Mouse (Mus musculus): ENCODE measurements around the gene Clybl.

Gene Clybl

DNA sequence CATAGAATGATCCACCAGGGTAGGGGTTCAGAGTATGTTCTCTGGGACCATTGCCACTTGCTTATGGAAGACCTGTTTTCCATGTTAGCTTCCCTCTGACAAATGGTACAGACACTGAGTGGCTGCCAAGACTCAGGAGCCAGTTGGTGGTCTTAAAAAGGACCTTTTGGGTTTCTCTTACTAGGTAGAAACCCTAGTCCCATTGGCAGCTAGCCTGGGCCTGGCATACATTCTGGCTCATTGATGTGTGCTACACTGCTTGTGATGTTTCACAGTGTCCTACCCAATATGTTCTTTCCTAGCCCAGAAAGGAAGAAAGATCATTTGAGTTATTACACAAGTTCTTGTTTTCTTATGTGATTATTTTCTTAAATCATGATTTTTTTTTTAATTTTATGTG, 69.8 kb downstream of the Clybl start:
- DNase-seq (ENCODE audit: low spot score) = no peak

DNA sequence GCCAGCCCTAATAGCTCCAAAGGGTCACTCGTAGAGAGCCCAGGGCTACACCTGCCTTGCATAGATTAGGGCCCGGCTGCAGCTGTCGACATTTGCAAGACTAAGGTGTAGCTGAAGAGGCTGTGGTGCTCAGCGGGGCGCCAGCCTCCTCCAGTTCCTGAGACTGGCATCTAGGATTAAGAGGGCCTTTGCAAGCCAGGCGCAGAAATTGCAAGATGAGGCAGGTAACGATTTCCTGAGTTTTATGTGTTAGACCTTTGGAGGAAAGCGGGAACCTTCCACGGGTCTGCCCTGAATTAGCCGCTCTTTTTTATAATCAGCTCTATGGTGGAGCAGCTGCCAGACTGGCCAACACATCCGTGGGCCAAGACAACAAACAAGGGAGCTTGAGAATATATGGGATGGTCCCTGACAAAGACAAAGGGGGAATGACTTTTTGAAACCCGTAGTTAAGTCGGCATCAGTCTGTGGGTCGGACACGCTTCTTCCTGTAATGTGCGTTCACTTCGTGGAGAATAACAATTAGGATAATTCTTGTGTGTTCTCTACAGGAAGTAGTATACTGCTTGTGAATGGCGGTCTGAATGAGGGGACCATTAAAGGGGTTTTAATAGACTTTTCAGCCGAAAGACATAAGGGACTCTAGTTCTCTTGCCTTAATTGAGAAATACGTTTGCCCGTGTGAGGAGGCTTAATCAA, 74.2 kb downstream of the Clybl start:
- no peak for DNase-seq (ENCODE audit: low spot score)

DNA sequence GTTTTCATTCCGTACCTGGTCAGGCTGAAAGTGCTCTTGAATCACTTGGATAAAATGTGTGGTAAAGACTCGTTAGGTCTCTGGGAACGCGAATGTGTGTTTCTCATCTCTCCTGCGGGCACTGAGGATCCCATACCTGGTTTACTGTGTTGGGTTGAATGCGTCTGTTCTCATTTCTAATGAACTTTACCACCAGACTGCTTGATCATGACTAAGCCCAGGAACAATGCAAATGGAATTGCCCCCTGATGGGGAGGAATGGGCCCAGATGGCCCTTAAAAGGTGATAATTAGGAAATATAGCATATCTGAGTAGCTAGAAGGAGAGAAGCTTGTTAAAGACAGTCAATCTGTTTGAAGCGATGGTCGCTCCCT, 74.7 kb downstream of the Clybl start:
- no peak for DNase-seq (ENCODE audit: low spot score)

DNA sequence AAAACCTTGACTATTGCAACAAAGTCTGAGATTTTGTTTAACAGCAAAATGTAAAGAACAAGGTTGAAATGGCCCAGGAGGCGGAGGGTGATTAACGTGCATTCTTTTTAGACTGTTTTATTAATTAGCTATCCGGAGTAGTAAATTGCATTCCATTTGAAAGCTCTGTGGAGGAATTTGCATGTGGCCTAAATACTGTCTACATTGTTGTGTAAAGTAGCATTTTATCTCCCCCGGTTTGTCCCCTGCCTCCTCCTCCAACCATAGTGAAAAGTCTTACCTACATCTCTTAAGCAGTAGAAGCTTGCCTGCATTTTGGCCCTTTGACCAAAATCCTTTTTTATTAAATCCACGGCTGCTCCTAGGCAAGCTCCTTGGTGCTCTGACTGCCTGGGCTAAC, 76.8 kb downstream of the Clybl start:
- DNase-seq (ENCODE audit: low spot score) = no peak

DNA sequence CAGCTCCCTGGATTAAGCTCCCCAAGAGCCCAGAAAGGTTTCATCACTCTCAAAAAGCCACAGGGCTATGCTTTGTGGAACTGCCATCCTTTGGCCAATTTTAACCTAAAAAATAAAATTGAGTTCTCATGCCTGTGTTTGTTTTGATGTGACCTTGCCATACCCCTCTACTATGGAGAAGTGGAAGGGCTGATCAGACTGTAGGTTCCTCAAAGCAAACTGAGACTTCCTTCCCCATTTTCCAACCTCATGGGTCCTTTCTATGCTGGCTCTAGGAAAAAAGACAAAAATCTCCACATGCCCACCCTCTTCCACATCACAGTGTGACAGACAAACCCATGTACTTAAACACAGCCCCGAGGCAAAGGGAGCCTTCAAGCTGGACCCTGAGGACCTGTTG, 79.7 kb downstream of the Clybl start:
- no peak for DNase-seq (ENCODE audit: low spot score)

DNA sequence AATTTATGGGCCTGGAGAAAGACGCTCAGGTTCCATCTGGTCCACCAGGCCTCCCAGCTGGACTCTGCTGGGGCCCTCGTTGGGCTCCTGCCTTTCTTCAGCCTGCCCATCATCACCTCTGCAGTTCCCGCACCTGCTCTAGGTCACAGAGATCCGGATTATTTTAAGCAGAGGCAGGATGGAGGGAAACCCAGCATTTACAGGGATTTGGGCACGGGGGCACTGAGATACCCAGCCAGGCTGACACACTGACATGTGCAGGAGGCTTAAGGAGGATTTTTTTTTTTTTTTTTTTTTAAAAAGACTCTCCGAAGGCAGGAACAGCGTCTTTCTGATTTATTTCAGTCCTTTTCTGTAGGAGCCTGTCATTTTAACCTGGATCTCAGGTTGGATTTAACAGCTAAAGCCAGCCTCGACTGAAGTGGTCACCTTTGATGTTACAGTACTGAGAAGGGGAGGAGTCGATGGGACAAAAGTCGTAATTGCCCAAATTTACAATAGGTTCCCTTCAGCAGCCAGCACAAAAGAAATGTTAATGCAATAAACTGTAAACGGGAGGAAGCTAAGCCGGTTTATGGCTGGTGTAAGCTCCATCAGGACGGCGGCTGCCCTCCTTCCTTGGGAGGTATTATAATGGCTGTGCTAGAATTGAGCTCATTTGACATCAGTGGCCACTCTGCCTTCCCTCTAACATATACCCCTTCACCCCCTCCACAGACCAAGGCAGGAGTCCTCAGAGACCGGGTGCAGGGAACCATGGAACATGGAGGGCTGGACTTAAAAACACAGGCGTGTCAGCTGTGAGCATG, 81.6 kb downstream of the Clybl start:
- DNase-seq (ENCODE audit: low spot score) = no peak

DNA sequence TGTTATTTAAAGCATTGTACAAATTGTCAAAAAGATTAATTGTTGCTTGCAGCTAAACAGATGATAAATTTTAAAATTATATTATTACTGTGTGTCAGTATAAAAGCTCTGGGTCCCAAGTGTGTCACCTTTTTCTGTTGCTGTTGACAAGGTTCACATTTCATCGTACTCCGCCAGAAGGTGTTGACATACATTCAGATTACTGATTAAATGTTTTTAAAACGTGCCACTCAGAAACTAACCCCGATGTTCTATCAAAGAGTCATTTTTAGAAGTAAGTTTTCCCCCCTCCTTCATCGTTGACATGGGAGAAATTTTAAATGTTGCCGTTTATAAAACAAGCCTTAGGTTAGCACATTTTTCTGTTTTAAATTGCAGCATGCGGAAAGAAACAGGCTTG, 83.7 kb downstream of the Clybl start:
- no peak for DNase-seq (ENCODE audit: low spot score)

DNA sequence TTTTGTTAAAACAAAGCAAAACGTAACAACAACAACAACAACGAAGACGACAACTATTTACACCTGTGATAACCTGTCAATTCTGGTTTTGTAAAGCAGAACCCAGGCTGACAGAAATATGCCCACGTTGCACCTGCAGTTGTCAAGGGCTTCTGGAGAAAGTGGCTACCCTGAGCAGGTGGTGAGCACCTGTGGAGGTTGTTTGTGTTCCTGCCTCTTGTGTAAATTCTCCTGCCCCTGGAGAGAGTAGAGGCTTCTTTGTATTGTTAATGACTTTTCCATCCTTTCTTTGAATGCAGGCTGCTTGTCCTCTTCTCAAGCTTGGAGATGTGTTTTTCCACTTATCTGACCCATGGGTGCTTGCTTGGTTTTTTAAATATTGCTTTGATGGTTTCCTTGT, 86.1 kb downstream of the Clybl start:
- no peak for DNase-seq (ENCODE audit: low spot score)

DNA sequence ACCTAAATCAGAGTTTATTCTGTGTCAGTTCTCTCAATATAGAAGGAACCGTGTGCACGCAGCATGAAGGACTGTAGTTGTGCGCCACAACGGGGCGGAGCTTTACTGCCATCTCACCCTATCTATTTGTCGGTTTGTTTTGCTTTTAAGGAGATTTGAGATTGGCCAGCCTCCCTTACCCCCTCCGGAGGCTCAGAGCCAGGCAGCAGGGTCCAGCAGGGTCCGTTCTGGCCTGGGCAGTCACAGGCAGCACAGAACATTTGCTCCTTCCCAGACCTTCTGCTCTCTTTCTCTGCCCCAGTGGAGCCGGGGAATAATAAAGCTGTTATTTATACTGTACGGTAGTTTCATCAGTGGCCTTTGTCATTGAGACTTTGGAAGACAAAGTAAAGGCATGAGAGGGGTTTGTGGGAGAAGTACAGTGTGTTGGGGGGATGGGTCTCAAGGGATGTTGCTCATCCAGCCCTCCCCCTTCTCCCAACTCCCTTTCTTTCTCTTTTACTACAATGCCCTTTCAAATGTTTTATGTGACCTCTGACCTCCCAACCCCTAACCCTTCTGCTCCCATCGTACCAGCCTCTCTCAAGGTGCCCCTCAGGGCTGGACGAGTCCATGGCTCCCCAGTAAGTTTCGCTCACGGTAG, 89.7 kb downstream of the Clybl start:
- no peak for DNase-seq (ENCODE audit: low spot score)

DNA sequence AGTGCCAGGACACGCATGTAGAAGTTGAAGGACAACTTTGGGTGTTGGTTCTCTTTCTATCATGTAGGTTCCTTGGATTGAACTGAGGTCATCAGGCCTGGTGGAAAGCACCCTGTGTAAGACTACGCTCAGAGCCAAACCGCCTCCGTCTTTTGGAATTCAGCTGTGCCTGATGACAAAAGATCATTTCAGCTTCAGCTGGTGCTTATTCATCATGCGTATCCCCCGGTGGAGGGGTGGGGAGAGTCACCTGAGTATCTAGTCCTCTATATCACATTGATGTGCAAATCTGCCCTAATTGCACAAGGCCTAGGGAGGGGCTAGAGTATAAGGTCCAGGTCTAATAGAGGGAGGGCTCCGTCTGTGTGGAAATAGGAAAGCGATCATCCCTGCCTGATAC, 95.6 kb downstream of the Clybl start:
- DNase-seq (ENCODE audit: low spot score) = no peak

DNA sequence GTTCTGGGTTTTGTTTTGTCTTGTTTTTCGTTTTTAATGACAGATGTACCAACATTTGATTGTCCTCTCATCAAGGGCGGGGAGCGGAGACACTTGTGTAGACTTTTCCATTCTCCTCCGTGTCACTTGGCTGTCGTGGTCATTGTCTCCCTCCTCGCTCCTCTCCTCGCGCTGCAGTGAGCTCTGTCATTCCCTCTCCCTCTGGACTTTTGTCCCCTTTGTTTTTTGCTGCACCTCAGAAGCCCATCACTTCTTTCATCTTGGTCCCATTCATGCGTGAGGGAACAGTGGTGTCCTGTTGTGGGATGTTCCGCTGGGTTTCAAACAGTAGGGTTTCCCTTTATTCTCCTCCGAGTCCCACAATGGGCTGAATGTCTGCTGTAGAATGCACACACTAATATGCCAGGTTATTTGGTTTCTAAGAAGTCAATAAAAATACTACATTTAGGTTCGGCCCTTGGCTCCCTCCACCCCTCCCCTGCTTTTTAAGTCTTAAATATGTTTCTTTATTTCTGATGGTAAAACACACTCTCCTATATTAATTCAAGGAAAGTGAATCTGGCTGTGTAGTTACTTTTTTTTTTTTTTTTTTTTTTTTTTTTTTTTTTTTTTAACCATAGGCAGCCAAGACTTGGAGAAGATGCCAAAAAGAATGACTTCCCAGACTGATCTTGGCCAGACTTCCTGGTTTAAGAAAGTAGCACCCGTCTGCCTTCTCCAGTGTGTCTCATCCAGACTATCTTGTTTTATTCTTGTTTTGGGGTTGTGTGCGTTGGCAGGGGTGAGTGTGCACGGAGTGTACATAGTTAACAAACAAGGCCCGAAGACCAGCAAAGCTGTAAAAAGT, 98.2 kb downstream of the Clybl start:
- DNase-seq (ENCODE audit: low spot score) = no peak

DNA sequence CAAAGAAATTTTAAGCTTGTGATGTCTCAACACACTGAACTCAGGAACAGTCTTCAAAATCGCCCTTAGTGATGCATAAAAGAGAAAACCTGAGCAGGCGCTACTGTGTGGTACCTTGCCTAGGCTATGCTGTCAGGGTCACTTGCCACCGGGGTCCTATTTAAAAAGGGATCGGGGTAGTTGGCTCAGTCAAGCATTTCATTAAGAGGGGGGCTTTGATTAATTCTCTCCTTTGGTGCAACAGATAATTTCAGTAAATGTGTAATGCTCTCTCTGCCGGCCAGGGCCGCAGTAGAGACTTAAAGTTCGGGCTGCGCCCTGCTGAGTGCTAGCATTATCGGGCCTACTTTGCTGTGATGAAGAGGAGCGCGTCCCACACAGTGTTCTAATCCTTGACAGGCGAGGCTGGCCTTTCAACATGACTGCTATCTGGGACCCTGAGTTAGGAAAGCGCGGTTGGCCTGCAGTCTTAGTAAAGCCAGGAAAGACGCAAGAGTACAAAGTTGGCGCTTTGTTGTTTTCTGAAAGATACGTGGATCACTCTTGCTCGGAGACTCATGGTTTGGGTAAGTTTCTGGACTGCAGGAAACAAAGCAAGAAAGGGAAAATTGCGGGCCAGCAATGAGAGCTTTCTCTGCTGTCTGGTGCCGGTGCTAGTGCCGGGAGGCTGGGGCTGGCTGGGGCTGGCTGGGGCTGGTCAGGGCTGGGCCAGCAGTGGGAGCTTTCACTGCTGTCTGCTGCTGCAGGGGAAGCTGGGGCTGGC, 99.0 kb downstream of the Clybl start:
- DNase-seq (ENCODE audit: low spot score) = no peak

DNA sequence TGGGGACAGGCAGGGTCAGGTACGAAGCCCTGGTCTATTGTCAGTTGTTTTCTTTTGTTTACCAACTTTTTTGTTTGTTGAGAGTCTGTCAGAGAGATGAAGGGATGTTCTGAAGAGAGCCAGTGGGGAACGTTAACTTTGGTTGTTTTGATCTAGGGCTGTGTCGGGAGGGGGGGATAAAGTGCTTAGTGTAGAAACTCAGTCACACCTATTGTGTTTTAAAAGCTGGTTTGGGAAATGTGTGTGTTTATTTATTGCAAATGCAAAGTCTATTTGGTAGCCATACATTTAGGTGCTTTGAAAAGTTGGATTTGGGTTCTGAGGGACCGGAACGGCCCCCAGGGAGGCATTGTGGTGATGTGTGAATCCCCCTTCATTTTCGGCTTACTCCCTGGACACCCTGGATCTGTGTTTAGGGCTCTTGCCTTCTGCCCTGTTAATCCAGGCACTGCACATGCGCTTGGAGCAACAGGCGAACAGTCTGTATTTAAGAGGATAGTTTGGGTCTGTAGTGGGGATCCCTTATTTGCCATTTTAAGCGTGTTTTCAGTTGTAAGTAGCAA, 99.6 kb downstream of the Clybl start:
- no peak for DNase-seq (ENCODE audit: low spot score)

DNA sequence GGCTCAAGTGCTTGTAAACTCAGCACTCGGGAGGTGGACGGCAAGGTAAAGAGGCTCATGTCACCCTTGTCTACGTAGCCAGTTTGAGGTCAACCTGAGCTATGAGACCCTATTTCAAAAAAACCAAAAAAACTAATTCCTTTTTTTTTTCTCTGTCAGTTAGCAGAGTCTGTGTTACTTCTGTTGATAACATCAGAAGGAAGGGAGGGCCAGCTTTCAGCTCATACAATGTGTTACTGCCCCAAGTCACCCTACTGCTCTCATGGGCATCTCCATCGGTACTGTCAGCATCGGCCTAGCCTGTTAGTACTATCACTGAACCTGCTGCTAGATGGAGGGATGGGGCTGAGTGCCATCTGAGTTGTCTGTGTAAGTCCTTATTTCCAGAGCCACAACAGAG, 102.5 kb downstream of the Clybl start:
- no peak for DNase-seq (ENCODE audit: low spot score)

DNA sequence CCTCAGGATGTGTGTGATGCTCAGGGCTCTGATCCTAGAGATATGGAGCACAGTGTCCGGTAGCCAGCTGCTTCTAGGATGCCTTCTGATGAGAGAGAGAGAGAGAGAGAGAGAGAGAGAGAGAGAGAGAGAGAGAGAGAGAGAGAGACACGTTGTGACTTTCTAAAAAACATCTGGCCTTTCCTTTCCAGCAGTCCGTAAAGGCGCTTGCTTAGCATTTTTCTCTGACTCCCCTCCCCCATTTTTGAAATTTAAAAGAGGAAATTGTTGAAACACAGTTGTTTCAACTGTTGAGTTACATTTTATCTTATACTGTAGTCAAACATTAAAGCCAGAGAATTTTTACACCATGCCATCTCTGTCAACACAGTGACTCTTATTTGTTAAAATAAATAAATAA, 114.9 kb downstream of the Clybl start:
- DNase-seq (ENCODE audit: low spot score) = no peak

DNA sequence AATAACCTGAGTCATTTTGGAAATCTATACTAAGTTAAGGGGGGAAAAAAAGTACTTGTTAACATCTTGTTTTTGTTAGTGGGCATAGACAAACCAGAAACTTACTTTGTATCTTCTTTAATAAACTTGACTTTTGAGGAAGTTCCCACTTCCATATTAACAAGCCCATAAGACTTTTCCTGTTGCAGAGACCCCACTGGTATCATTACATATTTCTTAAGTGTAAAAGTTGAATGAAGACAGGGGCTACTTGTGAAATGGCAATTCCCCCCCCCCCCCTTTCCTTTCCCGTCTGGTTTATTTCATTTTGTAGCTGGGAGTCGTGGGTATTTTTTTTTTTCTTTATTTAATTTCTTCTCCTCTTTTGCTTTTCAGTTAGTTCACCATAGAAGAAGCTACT, 115.4 kb downstream of the Clybl start:
- DNase-seq (ENCODE audit: low spot score) = no peak

DNA sequence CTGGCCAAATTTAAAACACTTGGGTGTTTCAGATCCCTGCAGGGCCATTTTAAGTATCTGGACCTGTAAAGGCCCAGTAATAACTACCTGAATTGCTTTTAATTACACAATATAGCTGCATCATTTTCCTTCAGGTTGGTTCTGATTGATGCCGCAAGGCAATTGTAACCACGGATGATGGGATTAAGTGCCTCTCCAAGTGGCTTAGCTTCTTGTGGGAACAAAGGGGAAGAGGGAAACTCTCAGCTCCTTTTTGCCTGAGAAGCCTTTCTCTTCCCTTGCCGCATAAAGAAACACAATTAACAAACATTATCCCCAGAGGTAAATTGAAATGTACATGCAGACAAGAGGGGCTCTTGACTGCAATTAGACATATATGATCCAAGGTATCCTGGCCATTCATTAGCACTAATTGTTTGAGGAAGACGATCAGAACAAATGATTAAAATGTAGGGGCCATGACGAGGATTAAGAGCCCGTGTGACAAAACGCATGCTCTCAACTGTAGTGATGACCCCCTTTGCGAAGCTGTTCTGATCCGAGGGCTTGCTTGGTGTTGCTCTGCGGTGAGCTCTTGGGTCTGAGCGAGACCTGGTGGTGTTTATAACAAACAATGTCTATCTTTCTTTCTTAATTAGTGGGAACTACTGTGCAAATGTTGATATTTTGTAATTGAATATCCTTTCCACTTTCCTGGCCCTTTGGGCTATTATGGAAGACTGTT, 116.0 kb downstream of the Clybl start:
- DNase-seq (ENCODE audit: low spot score) = no peak

DNA sequence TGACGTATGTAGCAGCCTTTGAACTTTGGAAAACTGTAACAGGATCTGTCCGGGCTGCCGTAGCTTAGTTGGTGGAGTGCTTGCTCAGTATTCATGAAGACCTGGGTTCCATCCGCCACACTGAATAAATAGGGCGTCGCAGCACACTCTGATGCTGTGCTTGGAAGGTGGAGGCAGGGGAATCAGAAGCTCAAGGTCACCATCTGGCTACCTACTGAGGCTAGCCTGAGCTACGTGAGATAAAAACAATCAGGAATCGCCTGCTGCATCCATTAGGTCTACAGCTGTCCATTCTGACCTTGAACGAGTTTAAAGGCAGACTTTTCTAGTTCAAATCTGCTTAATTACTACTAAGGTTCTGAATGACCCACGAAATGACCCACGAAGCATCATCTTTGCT, 118.8 kb downstream of the Clybl start:
- no peak for DNase-seq (ENCODE audit: low spot score)

DNA sequence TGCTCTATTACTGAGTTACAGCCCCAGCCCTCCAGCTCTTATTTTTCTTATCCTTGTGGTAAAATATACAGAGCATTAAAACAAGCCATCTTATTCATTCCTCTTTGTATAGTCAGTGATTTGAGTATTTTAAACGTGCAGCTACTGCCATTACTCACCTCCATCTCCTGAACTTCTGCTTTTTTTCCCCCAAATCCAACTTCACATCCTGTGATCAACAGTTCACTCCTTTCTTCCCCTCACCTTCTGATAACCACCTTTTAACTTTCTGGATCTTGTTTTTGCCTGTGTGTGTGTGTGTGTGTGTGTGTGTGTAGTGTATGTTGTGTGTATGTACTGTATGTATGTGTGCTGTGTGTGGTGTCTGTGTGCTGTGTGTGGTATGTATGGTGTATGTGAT, 122.3 kb downstream of the Clybl start:
- DNase-seq (ENCODE audit: low spot score) = no peak

DNA sequence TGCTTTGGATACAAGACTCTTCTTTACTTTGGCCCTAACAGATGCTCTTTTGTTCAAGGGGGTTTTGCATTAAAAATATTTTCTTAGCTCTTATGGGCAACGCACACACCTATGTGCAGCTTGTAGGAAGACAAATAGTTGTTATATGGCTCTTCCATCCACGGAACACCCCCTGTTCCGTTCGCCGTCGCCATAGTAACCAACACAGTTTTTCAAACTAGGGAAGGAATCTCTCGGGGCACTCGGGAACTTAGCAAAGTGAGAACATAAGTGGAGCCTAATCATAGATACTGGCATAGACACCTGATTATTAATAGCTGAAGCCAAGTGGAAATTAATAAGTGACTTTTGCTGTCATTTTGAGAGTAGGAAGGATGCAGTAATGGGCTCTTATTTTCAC, 123.6 kb downstream of the Clybl start:
- DNase-seq (ENCODE audit: low spot score) = no peak

DNA sequence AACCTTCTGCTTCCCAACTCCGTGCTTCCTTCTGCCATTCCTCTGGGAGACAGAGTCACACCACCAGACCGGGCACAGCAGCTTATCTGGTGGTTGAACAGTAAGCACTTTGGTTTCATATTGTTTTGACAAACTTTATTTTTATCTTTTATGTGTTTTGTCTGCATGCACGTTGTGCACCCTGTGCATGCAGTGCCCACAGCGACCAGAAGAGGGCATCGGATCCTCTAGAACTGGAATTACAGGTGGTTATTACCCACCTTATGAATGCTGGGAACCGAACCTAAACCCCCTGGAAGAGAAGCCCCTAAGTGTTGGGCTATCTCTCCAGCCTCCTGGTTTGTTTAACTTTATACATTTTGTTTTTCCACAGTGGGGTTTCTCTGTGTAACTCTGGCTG, 130.9 kb downstream of the Clybl start:
- DNase-seq (ENCODE audit: low spot score) = no peak
